Mouse (Mus musculus) lung, postnatal 0 days (tissue): ENCODE results near the gene Arr3.

Experiments
- CTCF ChIP-seq: IDR thresholded peaks from 2 replicates; pipeline ENCODE4 v1.5.1; 2016; ENCODE audit warnings: antibody characterized with exemption, mild to moderate bottlenecking
- EP300 ChIP-seq: IDR thresholded peaks from 2 replicates; pipeline ENCODE4 v1.6.1; 2016; ENCODE audit warnings: antibody characterized with exemption, mild to moderate bottlenecking, control low read depth

DNA sequence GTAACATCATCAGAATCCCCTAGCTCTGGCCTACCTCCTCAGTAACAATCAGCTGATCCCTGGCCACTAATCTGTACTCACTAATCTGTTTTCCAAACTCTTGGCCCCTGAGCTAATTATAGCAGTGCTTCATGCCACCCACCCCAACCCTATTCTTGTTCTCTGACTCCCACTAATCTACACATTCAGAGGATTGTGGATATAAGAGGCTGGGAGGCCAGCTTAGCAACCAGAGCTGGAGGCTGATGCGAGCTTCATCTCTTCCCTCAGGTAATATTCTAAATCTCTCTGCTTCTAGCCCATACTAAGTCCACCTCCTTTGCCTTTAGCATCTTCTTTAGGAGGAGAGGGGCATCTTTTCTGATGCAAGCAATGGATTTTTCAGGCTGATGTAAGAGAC is at the start of gene Arr3:
- no peak for TF ChIP-seq CTCF
- no peak for TF ChIP-seq EP300
